Mouse (Mus musculus): ENCODE measurements around the gene Ly6c2. TPM values are rescaled to one million over a fixed set of nuclear protein-coding genes. Genes with fewer than 3 reads are reported as not detected.

The Ly6c2 gene
- total RNA-seq (2023) = 1,000 to 10,000 TPM in 1 of 2 experiments, 100 to 1,000 TPM in 1; 887 to 1,003 TPM

DNA sequence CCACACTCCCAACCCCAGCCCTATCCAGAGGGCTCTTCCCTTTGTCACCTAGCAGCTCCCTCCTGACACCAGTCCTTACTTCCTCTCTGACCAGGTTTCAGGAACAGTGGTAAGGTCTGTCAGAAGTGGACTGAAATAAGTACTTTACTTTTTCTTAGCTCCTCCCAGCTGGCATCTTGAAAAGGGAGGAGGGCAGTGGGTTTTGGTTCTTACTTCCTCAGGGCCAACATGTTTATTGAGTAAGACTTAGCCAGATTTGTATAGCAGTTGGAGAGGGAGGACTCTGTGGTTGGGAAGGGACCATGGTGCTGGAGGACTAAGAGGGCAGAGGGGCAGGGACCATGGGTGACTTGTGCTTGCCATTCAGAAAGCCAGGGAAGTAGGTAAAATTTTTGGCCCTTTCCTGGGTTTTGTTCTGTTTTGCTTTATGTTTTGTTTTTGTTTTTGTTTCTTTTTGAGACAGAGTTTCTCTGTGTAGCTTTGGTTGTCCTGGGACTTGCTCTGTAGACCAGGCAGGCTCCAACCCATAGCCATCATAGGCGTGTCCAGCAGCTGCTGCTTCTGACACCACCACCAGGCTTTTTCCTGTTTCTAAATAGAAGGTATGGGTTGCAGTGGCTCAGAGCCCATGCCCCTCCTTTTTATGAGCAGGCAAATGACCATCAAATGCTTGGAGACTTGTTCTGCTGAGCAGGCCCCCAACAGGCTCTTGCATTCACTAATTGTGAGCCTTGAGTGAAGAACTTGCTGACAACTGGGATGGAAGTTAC lies at the start of gene Ly6c2:
Gene Ly6c2, minus strand, starts transcription at position 110 of the 770 bp plus-strand sequence.

DNA sequence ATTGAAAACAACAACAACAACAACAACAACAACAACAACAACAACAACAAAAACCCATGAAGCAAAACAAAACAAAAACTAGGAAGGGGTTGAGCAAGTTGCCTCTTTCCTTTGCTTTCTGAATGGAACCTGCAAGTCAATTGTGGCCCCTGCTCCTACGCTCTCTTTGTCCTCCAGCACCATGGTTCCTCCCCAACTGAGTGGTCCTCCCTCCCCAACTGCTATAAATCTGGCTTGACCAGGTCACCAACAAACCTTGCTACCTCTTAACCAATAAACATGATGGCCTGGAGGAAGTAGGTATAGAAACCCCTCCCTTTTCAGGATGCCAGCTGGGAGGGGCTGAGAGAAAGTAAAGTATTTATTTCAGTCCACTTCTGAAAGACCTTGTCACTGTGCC lies 43.2 kb upstream of the Ly6c2 start, which contains the start of gene Ly6g:
Gene Ly6g, plus strand, starts transcription at position 301 of the 400 bp plus-strand sequence.

Other genes starting within 250 kb of the Ly6c2 start
- 1 to 10 TPM; 1.3 to 2.2 TPM for gene 2010109I03Rik, start 214.9 kb downstream of the Ly6c2 start, total RNA-seq (2023)
- 10 to 100 TPM in 1 of 2 experiments, 1 to 10 TPM in 1; 5.6 to 13.9 TPM for gene Ly6i, start 128.5 kb downstream of the Ly6c2 start, total RNA-seq (2023)
- 1 to 10 TPM; 2.5 to 3.6 TPM for gene Ly6a, start 113.9 kb downstream of the Ly6c2 start, total RNA-seq (2023)
- 10 to 100 TPM; 17.8 to 17.9 TPM for gene Ly6c1, start 63.1 kb downstream of the Ly6c2 start, total RNA-seq (2023)
- 100 to 1,000 TPM; 668 to 696 TPM for gene Ly6g, start 43.3 kb upstream of the Ly6c2 start, total RNA-seq (2023)
- not detected for gene BC025446, start 104.4 kb upstream of the Ly6c2 start, total RNA-seq (2023)
- gene Ly6f, start 156.5 kb upstream of the Ly6c2 start, total RNA-seq (2023) = not detected

Data from neutrophil, adult 83 days (primary cell).